Mouse (Mus musculus): ENCODE measurements around the gene Osbpl10. TPM values are rescaled to one million over a fixed set of nuclear protein-coding genes. Genes with fewer than 3 reads are reported as not detected.
A peak's percentile ranks its signal among the peaks of the same experiment; 100 is the strongest.

The Osbpl10 gene
- polyA plus RNA-seq, 1 experiment: not detected

GRCm38 (mm10) chr9:114936687-114937086 lies 41.7 kb upstream of the Osbpl10 start:
- H3K4me1 ChIP-seq (ENCODE audit: control insufficient read depth, insufficient read depth, low read length): no peaks in the 10 kb centered on the region
- H3K27ac ChIP-seq (ENCODE audit: control insufficient read depth, insufficient read depth, low read depth, low read length, poor library complexity): no peak overlapping the region
- no peak overlapping the region for H3K4me3 ChIP-seq (replicated peaks; ENCODE audit: control insufficient read depth, low read depth, low read length)
- 72% methylated on average over 2 of the region's 2 CpGs for WGBS
- TF ChIP-seq POLR2A (IDR thresholded peaks at IDR 0.05; ENCODE audit: borderline replicate concordance, control insufficient read depth, low read depth, low read length) (no peak), CTCF (IDR thresholded peaks at IDR 0.05; ENCODE audit: control insufficient read depth, insufficient read depth, low read length) (no peak)

GRCm38 (mm10) chr9:114944642-114945041 lies 33.7 kb upstream of the Osbpl10 start:
- no peak overlapping the region for H3K27ac ChIP-seq (ENCODE audit: control insufficient read depth, insufficient read depth, low read depth, low read length, poor library complexity)
- no peak overlapping the region for H3K4me3 ChIP-seq (replicated peaks; ENCODE audit: control insufficient read depth, low read depth, low read length)
- H3K4me1 ChIP-seq (ENCODE audit: control insufficient read depth, insufficient read depth, low read length): no peaks in the 10 kb centered on the region
- no peak for TF ChIP-seq POLR2A (IDR thresholded peaks at IDR 0.05; ENCODE audit: borderline replicate concordance, control insufficient read depth, low read depth, low read length)
- TF ChIP-seq CTCF (IDR thresholded peaks at IDR 0.05; ENCODE audit: control insufficient read depth, insufficient read depth, low read length): no peak
- WGBS: 74% methylated on average over 3 of the region's 3 CpGs

GRCm38 (mm10) chr9:114945576-114945975 lies 32.8 kb upstream of the Osbpl10 start:
- no peak overlapping the region for H3K27ac ChIP-seq (ENCODE audit: control insufficient read depth, insufficient read depth, low read depth, low read length, poor library complexity)
- TF ChIP-seq POLR2A (IDR thresholded peaks at IDR 0.05; ENCODE audit: borderline replicate concordance, control insufficient read depth, low read depth, low read length) (no peak), CTCF (IDR thresholded peaks at IDR 0.05; ENCODE audit: control insufficient read depth, insufficient read depth, low read length) (no peak)
- WGBS: 80% methylated on average over 6 of the region's 6 CpGs
- H3K4me1 ChIP-seq (ENCODE audit: control insufficient read depth, insufficient read depth, low read length): no peaks in the 10 kb centered on the region
- no peak overlapping the region for H3K4me3 ChIP-seq (replicated peaks; ENCODE audit: control insufficient read depth, low read depth, low read length)

- Histone ChIP-seq H3K27ac (ENCODE audit: control insufficient read depth, insufficient read depth, low read depth, low read length, poor library complexity) (no peak overlapping the region), H3K4me1 (ENCODE audit: control insufficient read depth, insufficient read depth, low read length) (no peaks in the 10 kb centered on the region), H3K4me3 (replicated peaks; ENCODE audit: control insufficient read depth, low read depth, low read length) (no peak overlapping the region)
- WGBS: 7% methylated on average over 5 of the region's 5 CpGs
- TF ChIP-seq CTCF (IDR thresholded peaks at IDR 0.05; ENCODE audit: control insufficient read depth, insufficient read depth, low read length) (no peak), POLR2A (IDR thresholded peaks at IDR 0.05; ENCODE audit: borderline replicate concordance, control insufficient read depth, low read depth, low read length) (no peak)
Measured at GRCm38 (mm10) chr9:114948395-114948794, 30.0 kb upstream of the Osbpl10 start.

- H3K27ac ChIP-seq (ENCODE audit: control insufficient read depth, insufficient read depth, low read depth, low read length, poor library complexity): no peak overlapping the region
- 61% methylated on average over 1 of the region's 1 CpGs for WGBS
- H3K4me3 ChIP-seq (replicated peaks; ENCODE audit: control insufficient read depth, low read depth, low read length): no peak overlapping the region
- H3K4me1 ChIP-seq (ENCODE audit: control insufficient read depth, insufficient read depth, low read length): no peaks in the 10 kb centered on the region
- TF ChIP-seq POLR2A (IDR thresholded peaks at IDR 0.05; ENCODE audit: borderline replicate concordance, control insufficient read depth, low read depth, low read length) (no peak), CTCF (IDR thresholded peaks at IDR 0.05; ENCODE audit: control insufficient read depth, insufficient read depth, low read length) (no peak)
Measured at GRCm38 (mm10) chr9:114952866-114953265, 25.5 kb upstream of the Osbpl10 start.

- no peak for TF ChIP-seq CTCF (IDR thresholded peaks at IDR 0.05; ENCODE audit: control insufficient read depth, insufficient read depth, low read length)
- no peak for TF ChIP-seq POLR2A (IDR thresholded peaks at IDR 0.05; ENCODE audit: borderline replicate concordance, control insufficient read depth, low read depth, low read length)
- H3K4me1 ChIP-seq (ENCODE audit: control insufficient read depth, insufficient read depth, low read length): no peaks in the 10 kb centered on the region; the same call in 1 of the 2 replicates
- H3K4me3 ChIP-seq (replicated peaks; ENCODE audit: control insufficient read depth, low read depth, low read length): no peak overlapping the region
- H3K27ac ChIP-seq (ENCODE audit: control insufficient read depth, insufficient read depth, low read depth, low read length, poor library complexity): no peak overlapping the region
- WGBS: 91% methylated on average over 11 of the region's 11 CpGs
Measured at GRCm38 (mm10) chr9:114955340-114955739, 23.0 kb upstream of the Osbpl10 start.

- no peak for TF ChIP-seq CTCF (IDR thresholded peaks at IDR 0.05; ENCODE audit: control insufficient read depth, insufficient read depth, low read length)
- no peak for TF ChIP-seq POLR2A (IDR thresholded peaks at IDR 0.05; ENCODE audit: borderline replicate concordance, control insufficient read depth, low read depth, low read length)
Measured at GRCm38 (mm10) chr9:114956945-114957344, 21.4 kb upstream of the Osbpl10 start.

GRCm38 (mm10) chr9:114960043-114960789 lies 18.2 kb upstream of the Osbpl10 start:
- Histone ChIP-seq H3K27ac (ENCODE audit: control insufficient read depth, insufficient read depth, low read depth, low read length, poor library complexity) (peak overlapping the region; percentile 34; the same call in 1 of the 2 replicates), H3K4me3 (replicated peaks; ENCODE audit: control insufficient read depth, low read depth, low read length) (no peak overlapping the region), H3K4me1 (ENCODE audit: control insufficient read depth, insufficient read depth, low read length) (no peaks in the 10 kb centered on the region; the same call in 1 of the 2 replicates)
- 40% methylated on average over 4 of the region's 4 CpGs for WGBS
- TF ChIP-seq CTCF (IDR thresholded peaks at IDR 0.05; ENCODE audit: control insufficient read depth, insufficient read depth, low read length) (no peak), POLR2A (IDR thresholded peaks at IDR 0.05; ENCODE audit: borderline replicate concordance, control insufficient read depth, low read depth, low read length) (no peak)

More at GRCm38 (mm10) chr9:114956945-114957344, 21.4 kb upstream of the Osbpl10 start:
- no peak overlapping the region for H3K27ac ChIP-seq (ENCODE audit: control insufficient read depth, insufficient read depth, low read depth, low read length, poor library complexity)
- no peak overlapping the region for H3K4me3 ChIP-seq (replicated peaks; ENCODE audit: control insufficient read depth, low read depth, low read length)
- 38% methylated on average over 5 of the region's 5 CpGs for WGBS
- H3K4me1 ChIP-seq (ENCODE audit: control insufficient read depth, insufficient read depth, low read length): no peaks in the 10 kb centered on the region; the same call in 1 of the 2 replicates

Data from bone marrow, adult 2 months (tissue).